Mouse (Mus musculus): ENCODE measurements at regions not wholly inside any gene's neighbourhood (a gene's known extent, or its start where the extent isn't known, plus 50 kb on each side); places are given as distances from the start of the nearest gene placed in this dataset.
A peak's percentile ranks its signal among the peaks of the same experiment; 100 is the strongest.

DNA sequence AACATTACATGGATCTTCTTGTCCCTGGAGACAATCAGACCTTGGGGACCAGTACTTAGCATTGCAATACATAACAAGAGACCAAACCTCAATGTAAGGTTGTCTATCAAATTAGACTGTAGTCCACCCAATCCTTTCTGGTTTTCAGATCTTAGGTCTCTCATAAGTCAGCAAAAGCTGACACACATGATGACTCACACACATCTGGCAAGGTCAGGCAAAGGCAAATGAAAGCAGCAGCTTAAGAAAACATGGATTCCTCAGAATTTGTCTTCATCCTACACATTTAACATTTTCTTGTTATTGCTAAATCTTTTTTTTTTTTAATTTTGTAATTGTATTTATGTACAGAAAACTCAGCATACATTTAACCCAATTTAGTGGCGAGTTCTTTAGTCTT lies 52.0 kb downstream of the Gm11983 start:
- no peak for DNase-seq (ENCODE audit: low spot score)

DNA sequence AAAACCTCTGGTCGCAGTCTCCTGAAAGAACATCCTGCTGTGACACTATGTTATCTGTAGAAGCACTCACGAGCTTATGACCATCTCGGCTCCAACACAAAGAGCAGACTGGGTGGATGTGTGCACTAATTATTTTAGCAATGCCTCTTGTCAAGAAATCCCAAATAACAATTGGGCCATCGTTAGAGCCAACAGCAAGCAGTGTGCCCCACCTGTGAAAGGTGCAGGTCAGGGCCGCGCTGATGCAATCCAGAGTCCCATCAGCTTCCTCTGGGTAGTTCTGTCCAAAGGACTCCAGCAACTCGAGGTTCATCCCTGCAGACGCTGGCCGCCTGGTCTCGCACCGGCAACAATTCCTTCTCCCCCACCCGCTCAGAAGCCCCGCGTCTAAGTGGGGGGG lies 54.6 kb downstream of the Gm11983 start:
- DNase-seq (ENCODE audit: low spot score) = no peak

DNA sequence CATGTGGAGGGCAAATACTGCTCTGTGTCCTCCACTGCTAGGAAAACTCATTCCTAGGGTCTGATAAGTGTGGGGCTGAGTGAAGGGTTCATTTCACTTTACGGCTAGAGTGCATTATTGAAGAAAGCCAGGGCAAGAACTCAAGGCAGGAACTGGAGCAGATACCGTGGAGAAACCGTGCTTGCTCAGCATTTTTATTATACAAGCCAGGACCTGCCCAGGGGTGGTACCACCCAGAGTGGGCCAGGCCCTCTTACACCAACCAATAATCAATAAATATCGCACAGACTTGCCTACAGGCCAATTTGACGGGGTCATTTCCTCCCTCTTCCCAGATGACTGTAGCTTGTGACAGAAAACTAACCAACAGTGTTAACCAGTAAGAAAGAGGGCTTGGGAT lies 57.7 kb downstream of the Gm11983 start:
- no peak for DNase-seq (ENCODE audit: low spot score)

DNA sequence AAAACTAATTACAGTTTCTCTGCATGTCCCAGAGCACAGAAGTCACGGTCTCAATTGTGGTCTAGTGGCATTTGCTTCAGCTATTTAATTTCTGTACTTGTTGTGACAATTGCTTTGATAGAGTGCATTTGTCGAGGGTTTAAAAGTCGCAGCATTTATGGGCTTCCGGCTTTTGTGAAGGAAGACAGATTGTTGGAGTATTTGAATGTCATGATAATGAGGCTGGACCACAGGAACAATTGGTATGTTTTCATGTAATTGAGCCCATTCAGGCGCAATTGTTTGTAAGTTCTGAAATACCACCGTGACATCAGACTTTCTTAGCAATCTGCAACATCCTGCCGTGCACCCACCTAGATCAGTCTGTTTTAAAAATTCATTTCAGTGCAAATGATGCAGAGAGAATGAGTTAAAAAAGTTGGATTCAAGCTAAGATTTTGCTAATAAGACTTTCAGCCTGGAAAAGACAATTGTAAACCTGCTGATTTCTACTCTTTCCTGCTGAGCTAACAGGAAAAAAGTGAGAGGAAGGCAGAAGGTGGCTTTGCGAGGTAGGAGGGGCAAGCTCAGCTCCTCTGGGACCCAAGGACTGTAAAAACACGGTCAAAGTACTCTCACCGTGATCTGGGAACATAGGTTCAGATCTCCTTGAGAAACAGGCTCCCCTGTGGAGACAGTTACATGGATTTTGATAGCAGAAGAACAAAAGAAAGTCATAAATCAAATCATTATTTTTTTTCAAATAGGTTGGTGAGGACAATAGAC lies 58.7 kb downstream of the Gm11983 start:
- no peak for DNase-seq (ENCODE audit: low spot score)

DNA sequence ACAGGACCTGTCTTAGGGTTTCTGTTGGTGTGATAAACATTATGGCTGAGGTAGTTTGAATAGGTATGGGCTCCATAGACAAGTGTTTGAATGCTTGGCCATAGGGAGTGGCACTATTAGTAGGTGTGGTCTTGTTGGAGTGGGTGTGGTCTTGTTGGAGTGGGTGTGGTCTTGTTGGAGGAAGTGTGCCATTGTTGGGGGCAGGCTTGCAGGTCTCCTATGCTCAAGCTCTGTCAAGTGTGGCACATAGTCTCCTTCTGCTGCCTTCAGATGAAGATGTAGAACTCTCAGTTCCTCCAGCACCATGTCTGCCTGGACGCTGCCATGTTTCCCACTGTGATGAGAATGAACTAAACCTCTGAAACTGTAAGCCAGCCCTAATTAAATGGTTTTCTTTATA lies 59.9 kb downstream of the Gm11983 start:
- no peak for DNase-seq (ENCODE audit: low spot score)

DNA sequence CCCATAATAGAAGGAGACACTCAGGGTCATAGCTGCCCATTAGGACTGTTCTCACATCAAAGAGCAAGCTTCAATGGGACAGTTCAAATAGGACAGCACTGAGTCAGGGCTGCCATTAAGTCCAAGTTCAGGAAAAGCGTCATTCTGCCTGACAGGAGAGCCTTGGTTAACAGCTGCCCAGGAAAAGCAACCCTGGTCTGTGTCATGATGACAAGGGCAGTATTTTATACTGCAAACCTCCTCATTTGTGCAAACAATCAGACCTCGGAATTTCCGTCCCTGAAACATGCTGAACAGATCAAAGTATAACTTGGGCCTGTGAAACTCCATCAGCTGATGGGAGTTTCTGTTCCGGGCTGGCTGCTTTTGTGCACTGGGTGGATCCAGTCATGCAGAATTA lies 62.8 kb downstream of the Gm11983 start:
- DNase-seq (ENCODE audit: low spot score) = peak; percentile 18

DNA sequence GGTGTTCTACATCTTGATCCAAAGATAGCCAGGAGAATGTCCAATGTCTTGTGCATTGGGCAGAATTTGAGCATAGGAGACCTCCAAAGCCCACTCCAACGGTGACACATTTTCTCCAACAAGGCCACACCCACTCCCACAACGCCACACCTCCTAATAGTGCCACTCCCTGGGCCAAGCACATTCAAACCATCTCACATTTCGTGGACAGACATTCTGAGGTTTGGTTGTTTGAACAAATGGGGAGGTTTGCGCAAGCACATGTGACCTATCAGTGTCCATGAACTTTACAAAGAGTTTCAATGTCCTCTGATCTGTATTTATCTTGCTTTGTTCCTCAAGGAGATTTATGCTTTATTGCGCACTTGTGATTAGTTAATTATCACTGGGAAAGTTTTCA lies 63.5 kb downstream of the Gm11983 start:
- DNase-seq (ENCODE audit: low spot score) = no peak

DNA sequence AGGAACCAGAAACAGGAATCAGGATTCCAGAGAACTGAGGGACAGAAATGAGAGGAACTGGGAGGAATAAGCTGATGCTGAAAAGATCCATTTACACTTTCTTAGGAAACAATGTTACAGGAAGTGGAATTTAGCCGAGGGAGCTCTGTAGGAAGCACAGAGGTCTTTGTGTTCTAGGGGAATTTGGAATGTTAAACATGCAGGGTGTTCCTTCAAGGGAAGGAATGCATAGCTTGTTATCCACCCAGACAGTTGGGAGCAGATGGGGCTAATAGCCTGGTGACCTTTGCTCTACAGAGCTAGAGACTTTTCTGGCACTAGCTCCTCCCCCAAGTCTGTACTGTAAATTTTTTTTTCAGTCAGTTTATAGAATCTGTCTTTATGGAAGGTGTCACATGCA lies 64.1 kb downstream of the Gm11983 start:
- peak; percentile 56 for DNase-seq (ENCODE audit: low spot score)

DNA sequence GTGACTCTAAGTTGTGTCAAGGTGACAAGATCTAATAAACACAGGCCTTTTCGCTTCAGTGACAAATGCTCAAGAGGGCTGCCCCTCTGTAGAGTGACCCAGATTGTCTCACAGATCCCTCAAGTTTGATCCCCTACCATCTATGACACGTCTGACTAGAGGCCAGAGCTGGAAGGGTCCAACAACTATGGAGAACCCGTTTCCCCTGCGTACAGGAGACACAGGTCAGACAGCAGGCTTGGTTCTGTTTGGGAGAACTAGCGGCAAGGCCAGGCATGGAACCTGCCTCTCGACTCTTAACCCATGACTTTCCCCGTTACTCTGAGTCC lies 68.1 kb downstream of the Gm11983 start:
- DNase-seq (ENCODE audit: low spot score) = no peak

DNA sequence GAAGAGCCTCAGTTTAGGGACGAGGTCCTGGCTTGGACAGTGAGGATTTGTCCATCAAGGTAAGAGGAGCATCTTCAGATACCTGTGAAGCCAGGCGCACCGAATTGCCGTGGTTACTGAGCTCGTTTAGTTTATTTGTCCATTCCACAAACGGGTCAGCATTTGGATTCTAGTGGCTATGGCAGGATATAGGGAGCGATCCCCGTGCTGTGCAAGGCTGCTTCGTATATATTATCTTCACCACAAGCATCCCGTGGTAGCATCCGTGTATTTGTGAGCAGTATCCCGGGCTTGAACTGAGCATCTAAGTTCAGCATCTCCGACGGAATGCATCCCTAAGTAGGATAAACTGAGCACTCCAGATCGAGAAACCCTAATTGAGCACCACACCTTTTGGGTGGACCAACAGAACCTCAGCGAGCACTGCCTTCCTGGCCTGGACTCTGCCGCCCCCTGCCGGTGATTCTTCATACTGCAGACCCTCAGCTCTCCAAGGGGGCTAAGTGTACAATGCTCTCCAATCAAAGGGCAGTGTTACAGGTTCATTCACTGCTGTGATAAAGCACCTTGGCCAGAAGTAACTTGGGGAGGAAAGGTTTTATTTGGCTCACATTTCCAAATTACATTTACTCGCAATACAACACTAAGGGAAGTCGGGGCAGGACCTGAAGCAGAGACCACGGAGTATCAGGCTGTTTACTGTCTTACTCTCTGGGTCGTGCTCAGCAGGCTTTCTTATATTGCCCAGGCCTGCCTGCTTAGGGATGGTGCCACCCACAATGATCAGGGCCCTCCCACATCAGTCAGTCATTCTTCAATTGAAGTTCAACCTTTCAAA lies 68.6 kb downstream of the Gm11983 start:
- DNase-seq (ENCODE audit: low spot score) = peak; percentile 74

DNA sequence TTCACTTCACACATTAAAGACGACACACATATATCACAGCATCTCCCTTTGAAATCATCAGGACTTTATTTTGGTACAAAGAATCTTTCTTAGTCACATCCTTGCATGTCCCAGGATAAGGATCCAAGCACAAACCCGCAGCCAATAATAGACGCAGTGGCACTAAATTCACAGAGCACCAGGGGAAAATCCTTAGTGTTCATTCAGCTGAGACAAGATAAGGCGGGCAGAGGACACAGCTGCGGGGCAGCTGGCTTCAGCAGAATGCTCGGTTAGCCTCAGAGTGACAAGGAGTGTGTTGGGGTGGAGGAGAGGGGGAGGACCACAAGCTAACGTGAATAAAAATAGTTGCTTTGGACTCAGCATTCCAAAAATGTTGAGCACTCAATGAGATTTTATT lies 70.7 kb downstream of the Gm11983 start:
- DNase-seq (ENCODE audit: low spot score) = no peak

DNA sequence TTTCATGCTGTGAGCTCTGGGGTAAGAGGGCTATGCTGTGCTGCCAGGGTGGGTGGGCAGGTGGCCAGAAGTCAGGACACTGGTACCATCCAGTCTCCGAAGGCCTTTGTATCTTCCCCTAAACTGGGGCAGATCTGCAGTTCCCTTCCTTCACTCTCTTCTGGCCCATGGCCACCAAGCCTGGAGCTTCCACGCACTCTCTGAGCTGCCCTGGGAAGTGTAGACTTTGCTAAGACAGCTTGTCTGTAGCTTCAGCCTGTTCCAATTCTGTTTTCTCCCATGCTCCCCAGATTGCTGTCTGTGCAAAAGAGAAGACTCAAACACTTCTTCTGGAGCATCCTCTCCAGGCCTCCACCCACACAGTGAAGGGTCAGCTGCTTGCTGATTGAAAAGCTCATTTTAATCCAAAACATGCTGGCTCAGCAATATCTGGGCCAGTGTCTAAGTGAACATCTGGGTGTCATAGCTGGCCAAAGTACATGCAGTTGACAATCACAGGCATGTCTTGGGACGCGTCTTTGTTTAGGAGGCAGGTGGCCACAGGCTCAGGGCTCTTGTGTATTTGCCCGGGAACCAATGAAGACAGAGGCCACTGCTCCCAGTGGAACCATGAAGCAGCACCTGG lies 72.0 kb downstream of the Gm11983 start:
- no peak for DNase-seq (ENCODE audit: low spot score)

DNA sequence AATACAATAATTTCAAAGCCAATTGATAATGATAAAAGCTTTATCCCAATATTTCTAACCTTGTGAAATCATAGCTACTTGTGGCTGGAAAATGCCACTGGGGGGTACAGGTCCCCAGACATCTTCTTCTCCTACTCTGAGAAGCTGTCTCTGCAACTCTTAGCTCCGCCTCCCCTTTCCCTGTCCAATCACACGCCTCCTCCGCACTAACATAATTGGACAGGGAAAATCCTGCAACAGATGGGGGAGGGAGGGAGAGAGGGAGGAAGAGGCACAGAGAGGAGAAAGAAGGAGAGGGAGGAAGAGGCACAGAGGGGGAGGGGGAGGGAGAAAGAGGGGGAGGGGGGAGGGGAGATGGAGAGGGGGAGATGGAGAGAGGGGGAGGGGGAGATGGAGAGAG lies 73.3 kb downstream of the Gm11983 start:
- DNase-seq (ENCODE audit: low spot score) = no peak

DNA sequence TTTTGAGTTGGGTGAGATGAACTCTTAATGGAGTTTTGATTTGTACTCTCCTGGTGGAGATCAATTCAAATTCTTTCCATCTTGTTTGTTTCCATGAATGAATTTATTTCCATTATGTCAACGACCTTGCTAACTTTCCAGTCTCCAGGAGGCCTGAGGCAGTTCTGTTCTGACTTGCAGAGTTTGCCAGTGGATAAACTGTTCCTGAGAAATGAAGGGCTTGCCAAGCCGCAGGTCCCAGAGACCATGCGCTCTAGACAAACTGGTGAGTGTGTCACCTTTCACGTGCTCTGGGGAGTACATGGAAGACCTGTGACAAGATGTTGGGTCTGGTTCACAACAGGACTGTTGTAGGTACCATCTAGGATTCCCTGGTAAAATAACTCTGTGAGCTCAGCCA lies 74.5 kb downstream of the Gm11983 start:
- no peak for DNase-seq (ENCODE audit: low spot score)

DNA sequence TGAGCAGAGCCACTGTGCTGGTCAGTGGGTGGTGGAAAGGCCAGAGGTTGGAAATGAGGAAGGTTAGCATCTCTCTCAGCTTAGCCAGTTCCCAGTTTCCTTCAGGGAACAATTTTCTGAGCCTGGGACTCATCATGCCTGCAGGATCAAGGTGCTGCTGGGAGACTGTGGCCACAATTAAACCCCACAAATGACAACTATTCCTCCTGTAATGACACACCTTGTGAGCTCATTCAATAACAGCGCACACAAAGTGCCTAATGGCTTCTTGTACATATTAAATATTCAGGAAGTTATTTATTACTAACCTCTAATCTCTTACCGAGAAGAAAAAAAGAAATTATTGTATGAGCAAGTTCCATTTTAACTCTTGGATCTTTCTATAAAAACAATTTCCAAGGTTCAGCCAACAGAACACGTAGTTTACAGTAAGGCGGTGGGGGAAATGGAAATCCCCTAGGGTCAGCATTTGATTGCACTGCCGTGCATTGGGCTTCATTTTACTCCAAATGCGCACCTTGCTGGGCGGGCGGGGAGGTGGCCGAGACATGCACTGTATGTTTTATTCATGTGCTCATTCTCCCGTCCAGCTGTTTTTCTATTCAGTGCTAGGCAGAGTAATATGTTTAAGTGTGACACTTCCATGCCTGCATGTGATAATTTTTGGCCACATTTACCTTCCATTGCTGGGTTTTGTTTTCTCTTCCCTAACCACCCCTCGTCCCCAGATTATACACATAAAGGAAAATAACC lies 75.4 kb downstream of the Gm11983 start:
- no peak for DNase-seq (ENCODE audit: low spot score)

DNA sequence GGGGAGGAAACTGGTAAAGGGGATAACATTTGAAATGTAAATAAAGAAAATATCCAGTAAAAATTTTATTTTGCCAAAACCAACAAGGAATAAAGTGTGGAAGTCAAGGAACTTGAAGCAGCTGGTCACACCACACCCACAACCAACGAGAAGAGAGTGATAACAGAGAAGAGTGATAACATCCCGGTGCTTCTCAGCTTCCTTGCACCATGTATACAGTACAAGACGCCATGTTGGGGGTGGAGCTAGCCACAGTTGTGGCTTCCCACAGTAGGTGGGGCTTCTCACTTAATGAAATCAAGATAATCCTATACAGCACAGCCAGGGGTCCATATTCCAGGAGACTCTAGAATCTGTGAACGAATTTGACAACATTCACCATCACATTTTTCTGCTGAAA lies 77.9 kb downstream of the Gm11983 start:
- no peak for DNase-seq (ENCODE audit: low spot score)

DNA sequence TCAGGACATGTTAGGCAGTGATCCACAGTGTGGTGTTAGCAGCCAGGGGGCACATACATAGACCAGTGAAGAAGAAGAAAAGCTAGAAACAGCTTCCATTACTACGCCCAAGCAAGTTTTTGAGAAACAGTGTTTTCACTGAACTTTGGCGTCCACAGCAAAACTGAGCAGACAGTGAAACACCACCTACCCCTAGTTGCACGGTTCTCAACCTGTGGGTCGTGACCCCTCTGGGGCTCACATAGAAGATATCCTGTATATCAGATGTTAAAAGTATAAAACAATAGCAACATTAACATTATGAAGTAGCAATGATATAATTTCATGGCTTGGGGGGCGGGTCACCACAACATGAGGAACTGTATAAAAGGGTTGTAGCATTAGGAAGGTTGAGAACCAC lies 81.1 kb downstream of the Ramp3 start:
- no peak for DNase-seq (ENCODE audit: low spot score)

DNA sequence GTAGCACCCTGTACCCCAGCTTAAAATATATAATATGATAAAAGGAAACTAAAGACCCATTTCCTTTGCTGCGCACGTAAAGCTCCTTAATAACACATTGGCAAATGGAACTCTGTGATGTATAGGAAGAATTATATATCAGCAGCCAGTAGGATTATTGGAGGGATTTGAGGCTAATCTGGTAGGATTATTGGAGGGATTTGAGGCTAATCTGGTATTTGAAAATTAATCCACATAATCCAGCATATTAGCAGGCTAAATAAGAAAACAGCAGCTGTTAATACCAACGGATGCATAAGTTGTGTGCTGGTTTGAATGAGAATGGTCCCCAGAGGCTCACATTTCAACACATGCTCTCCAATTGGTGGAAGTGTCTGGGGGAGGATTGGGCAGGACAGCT lies 80.3 kb downstream of the Ramp3 start:
- DNase-seq (ENCODE audit: low spot score) = no peak

DNA sequence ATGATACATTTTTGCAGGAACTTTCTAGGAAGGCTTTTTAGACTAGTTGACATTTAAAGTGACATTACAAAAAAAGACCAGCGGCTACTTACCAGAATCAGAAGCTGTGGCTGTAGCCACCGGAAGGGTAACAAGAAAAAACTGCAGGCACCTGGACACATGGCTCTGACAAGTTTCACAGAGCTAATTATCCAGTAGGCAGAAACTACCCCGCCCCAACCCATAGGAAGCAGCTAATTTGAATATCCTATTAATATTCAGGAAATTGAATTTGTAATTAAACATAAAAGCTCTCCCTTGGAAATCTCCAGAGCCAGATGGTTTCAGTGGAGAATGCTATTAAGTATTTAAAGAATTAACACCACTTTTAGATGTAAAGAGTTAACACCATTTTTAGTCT lies 79.8 kb downstream of the Ramp3 start:
- no peak for DNase-seq (ENCODE audit: low spot score)

DNA sequence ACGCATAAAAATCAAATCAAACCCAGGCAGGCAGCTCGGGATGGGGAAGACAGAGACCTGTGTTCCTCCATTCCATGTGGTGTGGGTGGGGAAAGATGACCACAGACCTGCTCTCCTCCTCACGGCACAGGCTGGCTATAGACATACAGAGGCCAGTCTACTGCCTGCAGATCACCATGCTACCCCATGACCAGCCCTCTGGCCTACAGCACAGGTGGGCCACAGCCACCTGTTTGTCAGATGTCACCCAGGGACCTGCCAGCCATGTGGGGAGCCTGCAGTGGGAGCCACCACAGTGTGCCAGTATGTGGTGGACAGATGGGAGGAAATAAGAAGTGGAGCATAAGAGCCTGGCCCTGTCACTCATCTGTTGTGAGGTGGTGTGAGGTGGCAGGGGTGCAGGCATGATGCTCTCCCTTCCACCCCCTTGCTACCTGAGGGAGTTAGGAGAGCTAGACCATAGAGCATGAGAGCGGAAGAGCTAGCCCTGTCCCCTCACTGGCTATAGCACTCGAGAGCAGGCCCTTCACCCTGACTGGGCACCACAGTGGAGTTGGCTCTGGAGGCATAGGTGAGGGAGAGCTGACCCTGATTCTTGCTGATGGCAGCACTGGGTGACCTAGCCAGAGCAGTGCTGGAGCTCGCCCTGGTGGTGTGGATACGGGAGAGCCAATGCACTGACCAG lies 76.6 kb downstream of the Ramp3 start:
- no peak for DNase-seq (ENCODE audit: low spot score)

DNA sequence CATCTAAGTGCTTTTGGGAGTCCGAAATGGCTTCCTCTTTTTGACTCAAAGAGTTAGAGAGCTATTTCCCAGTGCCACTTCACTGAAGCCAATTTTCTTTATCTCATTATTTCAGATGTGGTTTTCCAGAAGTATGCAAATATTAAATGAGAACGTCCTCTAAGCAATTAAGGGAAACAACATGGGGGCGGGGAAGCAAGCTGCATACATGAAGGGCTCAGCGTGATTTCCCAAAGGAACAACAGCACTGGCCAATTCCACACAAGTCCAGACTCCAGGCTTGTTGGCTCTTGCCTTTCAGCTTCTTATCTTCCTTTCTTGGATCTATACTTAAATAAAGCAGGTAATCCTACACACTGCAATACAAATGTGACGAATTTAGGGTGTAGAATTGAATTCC lies 73.2 kb downstream of the Ramp3 start:
- DNase-seq (ENCODE audit: low spot score) = no peak

Data from embryo, embryonic 10 days (tissue).